Mouse (Mus musculus) cerebellum, adult 2 months (tissue): ENCODE measurements around the gene Maml3. TPM values are rescaled to one million over a fixed set of nuclear protein-coding genes. Genes with fewer than 3 reads are reported as not detected.

Source experiments
- DNase-seq, 2 experiments: peaks; one replicate each; pipeline ENCODE4 v3.0.0; 2021
- H3K27ac ChIP-seq: fragments of 200-500 bp; 2 replicates; pipeline ENCODE4 v1.5.1; 2012; ENCODE audit warnings: low read length, control low read depth, inconsistent platforms; ENCODE audit not compliant: insufficient read depth
- H3K27me3 ChIP-seq: fragments of 200-500 bp; 2 replicates; pipeline ENCODE4 v1.6.1; 2012; ENCODE audit warnings: inconsistent platforms, mild to moderate bottlenecking, low read length, moderate library complexity; ENCODE audit not compliant: control insufficient read depth, insufficient read depth
- H3K4me1 ChIP-seq: fragments of 200-500 bp; 2 replicates; pipeline ENCODE4 v1.6.1; 2011; ENCODE audit warnings: low read length; ENCODE audit not compliant: control insufficient read depth, insufficient read depth
- H3K4me3 ChIP-seq: fragments of 200-500 bp; replicated peaks from 2 replicates; pipeline ENCODE3; 2011; ENCODE audit warnings: mild to moderate bottlenecking, low read depth, low read length, control low read depth; ENCODE audit not compliant: insufficient read depth
- CTCF ChIP-seq: fragments of 200-500 bp; IDR thresholded peaks from 2 replicates; pipeline ENCODE4 v1.5.1; 2011; ENCODE audit warnings: low read depth, mild to moderate bottlenecking, control low read depth, low read length, moderate library complexity, borderline replicate concordance; ENCODE audit not compliant: insufficient read depth
- POLR2A ChIP-seq: fragments of 200-500 bp; IDR thresholded peaks from 2 replicates; pipeline ENCODE4 v1.6.1; 2011; ENCODE audit warnings: low read length, control low read depth, borderline replicate concordance; ENCODE audit not compliant: insufficient read depth
- WGBS: fragments of 180-500 bp; shearing (Covaris S2); methylation state at CpG from one replicate; pipeline ENCODE4 v1.1.7; 2018; 5-methylcytosine and 5-hydroxymethylcytosine counted together
- polyA plus RNA-seq: library from polyadenylated mRNA; depleted of rRNA; stranded (reverse); fragments of >200 nt; gene quantifications from 2 replicates; pipeline ENCODE4 v1.2.3, GENCODE M21; 2012

Maml3 gene
- polyA plus RNA-seq, 1 experiment = 6.5 TPM

DNA sequence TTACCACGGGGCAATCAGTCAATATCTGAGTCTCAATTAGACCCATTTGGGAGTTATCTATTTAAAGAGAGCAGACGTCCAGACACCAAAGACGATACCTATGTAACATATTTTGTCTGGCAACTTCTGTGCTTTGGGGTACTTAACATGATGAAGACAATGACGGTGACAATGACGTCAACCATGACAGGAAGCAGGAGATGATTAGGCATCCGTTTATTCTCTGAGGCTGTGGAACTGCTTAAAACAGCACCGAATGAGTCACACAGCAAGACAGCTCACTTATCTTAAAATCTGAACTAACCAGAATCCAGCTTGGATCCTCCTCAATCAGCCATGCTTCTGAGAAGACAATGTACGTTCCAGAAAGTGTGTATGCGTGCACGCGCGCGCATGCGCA, 56.8 kb downstream of the Maml3 start:
- WGBS = 76% methylated on average over 14 of the region's 14 CpGs
- no peak overlapping the region for H3K27ac ChIP-seq
- no peak for DNase-seq

DNA sequence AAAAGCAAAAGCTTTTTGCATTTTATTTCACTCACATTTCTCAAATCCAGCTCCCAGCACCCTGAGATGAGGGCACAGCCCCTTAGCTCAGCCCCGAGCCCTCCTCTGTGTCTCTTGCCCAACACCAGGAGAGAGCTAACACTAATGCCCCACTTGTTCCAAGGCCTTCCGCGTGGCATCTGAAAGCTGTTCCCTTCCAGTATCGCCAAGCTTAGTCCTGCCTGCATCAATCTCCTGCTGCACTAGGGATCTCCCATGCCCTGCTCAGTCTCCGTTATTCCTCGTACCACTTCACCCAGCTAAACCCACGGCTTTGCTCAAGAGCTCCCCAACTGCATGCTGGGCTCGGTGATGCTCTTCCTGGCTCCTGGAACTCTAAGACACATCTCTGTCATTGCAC, 57.3 kb downstream of the Maml3 start:
- WGBS = 52% methylated on average over 8 of the region's 8 CpGs
- peak in 1 of 2 experiments; percentile 56 for DNase-seq
- Histone ChIP-seq H3K27ac (peak overlapping the region; percentile 79), H3K4me1 (peaks cover 16% of the 10 kb centered on the region), H3K4me3 (no peak overlapping the region), H3K27me3 (no peaks in the 10 kb centered on the region)
- TF ChIP-seq CTCF = no peak

More for the DNA sequence above, 56.8 kb downstream of the Maml3 start:
- peaks cover 16% of the 10 kb centered on the region for H3K4me1 ChIP-seq
- no peaks in the 10 kb centered on the region for H3K27me3 ChIP-seq
- H3K4me3 ChIP-seq = no peak overlapping the region
- no peak for TF ChIP-seq CTCF
- TF ChIP-seq POLR2A = no peak

DNA sequence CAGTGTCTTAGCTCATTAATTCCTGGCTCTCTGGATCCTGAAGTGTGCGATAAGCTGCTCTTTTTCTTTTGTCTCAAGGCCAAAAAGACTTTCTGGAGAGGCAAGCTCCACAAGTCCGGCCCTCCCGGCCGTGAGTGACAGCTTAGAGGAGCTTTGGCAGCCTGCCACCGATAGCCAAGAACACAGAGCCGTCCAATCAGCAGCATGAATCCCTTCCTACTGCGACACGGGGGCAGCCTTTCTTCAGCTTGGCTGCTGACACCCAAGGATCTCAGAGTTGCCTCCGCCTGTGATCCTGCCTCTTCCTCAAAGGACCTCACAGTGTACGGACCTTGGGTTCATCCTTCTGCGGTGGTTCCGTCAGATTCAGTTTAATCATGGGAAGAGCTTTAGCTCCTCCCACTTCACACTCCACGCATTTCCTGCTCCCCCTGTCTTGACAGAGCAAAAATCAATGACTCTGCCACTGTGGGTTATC, 57.9 kb downstream of the Maml3 start:
- peak; percentile 61; the same call in 1 of the 2 replicates for TF ChIP-seq POLR2A
- TF ChIP-seq CTCF = no peak
- under 1% methylated on average over 13 of the region's 13 CpGs for WGBS

DNA sequence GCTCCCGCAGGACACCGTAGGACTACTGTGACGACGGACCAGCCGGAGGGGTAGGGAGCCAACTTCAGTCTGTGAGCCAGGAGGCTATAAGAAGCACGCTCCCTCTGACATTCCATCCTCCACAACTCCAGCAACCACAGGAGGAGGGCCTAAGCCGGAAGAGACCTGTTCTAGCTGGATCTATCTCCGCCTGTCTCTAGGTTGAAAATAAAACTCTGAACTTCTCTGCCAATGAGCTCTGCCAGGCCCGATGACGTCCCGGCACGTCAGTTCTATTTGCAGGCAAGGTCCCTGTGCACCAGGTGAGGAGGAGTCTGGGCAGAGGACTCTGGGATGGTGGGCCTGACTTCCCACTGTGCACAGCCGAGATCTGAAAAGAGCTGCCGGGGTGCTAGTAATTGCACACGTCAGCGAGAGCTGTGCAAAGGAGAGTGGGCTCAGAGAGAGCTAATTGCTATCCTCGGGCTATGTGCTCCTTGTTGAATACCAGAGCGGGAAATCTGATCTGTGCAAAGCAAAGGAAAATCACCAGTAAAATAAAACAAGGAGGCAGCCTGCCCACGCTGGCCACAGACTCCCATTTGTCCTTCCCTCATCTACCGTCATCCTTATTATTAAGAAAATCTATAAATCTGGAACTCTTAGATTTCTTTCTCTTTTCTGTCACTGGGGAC, 58.7 kb downstream of the Maml3 start:
- Histone ChIP-seq H3K27me3 (no peaks in the 10 kb centered on the region), H3K4me3 (peak overlapping the region; percentile 59), H3K27ac (peak overlapping the region; percentile 79), H3K4me1 (peaks cover 19% of the 10 kb centered on the region)
- TF ChIP-seq CTCF = no peak
- TF ChIP-seq POLR2A = peak; percentile 67; the same call in 1 of the 2 replicates
- WGBS = under 1% methylated on average over 20 of the region's 20 CpGs
- peak; percentile 90 to 94 for DNase-seq

More for the DNA sequence above, 57.9 kb downstream of the Maml3 start:
- peak; percentile 92 to 93 for DNase-seq
- Histone ChIP-seq H3K27me3 (no peaks in the 10 kb centered on the region), H3K4me1 (peaks cover 16% of the 10 kb centered on the region), H3K27ac (peak overlapping the region; percentile 79), H3K4me3 (peak overlapping the region; percentile 59)

DNA sequence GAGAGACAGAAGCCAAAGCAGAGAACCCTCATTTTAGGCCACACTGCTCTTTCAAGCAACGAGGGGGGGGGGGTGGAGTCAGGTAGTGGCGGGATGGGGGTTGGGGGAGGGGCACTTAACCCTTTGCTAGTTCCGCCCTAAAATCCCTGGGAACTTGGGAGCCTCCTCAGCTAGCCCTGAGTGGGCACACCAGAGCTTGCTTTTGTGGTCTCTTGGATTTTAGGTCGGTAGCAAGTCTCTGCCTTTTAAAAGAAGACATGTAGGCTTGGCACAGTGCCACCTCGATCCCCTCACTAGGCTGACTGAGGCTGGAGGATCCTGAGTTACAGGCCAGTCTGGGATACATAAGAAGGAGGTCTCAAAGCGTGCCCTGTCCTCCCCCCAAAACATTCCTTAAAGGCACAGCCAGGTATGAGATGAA, 59.6 kb downstream of the Maml3 start:
- peak; percentile 46 to 56 for DNase-seq
- no peak overlapping the region for H3K4me3 ChIP-seq
- H3K27me3 ChIP-seq = no peaks in the 10 kb centered on the region
- TF ChIP-seq CTCF (no peak), POLR2A (no peak)
- WGBS = 28% methylated on average over 6 of the region's 6 CpGs
- peaks cover 20% of the 10 kb centered on the region for H3K4me1 ChIP-seq
- H3K27ac ChIP-seq = peak overlapping the region; percentile 79; the same call in 1 of the 2 replicates

DNA sequence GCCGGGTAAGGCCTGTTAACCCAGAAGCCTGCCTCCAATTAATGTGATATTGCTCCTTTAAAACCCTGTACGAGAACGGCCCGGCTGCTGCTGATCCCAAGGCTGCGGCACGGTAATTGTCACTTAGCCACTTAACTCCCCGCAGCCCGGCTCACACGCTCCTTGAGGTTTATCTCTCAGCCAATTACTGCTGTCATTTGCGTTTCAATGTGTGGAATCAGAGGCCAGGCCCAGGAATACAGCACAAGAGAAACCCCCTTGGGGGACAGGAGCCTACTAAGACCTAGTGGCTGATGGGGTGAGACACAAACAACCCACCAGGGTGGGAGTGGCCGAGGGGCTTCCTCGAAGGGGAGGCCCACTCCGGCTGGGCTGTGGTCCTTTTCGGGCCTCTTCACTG, 60.2 kb downstream of the Maml3 start:
- no peaks in the 10 kb centered on the region for H3K27me3 ChIP-seq
- WGBS = 30% methylated on average over 14 of the region's 14 CpGs
- H3K4me1 ChIP-seq = peaks cover 21% of the 10 kb centered on the region
- H3K4me3 ChIP-seq = no peak overlapping the region
- peak overlapping the region; percentile 45 for H3K27ac ChIP-seq
- peak; percentile 44 to 55 for DNase-seq
- TF ChIP-seq CTCF = no peak
- no peak for TF ChIP-seq POLR2A

DNA sequence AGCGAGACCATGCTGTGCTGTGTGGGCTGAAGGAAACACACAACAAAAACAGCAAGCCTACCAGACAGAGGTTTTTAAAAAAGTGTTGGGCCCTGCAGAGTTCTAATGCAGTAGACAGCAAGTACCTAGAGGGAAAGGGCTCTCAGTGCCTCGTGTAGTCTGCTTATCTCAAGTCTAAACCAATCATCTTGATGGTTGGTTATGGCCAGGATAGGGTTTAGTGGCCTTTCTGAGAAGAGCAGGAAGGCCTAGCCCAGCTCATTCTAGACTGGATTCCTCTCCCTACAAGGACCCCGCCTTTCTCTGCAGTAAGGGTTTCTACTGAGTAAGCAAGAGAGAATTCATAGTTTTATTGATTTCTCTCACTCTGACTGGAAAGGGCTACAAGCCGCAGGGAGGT, 61.0 kb downstream of the Maml3 start:
- peaks cover 21% of the 10 kb centered on the region for H3K4me1 ChIP-seq
- DNase-seq = no peak
- no peak for TF ChIP-seq POLR2A
- TF ChIP-seq CTCF = no peak
- no peaks in the 10 kb centered on the region for H3K27me3 ChIP-seq
- no peak overlapping the region for H3K27ac ChIP-seq
- H3K4me3 ChIP-seq = no peak overlapping the region
- WGBS = 87% methylated on average over 4 of the region's 4 CpGs

DNA sequence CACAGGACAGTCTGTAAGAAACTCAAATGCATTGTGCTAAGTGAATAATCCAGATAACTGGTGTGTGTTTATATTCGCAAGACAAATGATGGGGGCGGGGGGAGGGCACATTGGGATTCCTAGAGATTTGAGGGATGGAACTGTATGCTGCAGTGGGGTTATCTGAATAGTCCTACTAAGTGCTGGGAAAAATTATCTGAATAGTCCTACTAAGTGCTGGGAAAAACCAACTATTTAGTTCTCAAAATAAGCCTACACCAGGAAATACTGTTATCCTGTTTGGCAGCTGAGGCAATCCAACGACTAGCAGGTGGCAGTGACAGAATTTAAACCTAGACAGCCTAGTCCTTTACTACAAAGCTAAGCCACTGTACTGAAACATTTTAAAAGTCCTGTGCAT, 62.2 kb downstream of the Maml3 start:
- 84% methylated on average over 3 of the region's 3 CpGs for WGBS
- no peak for DNase-seq

More for the DNA sequence above, 62.2 kb downstream of the Maml3 start:
- no peak overlapping the region for H3K27ac ChIP-seq
- H3K4me1 ChIP-seq = peaks cover 21% of the 10 kb centered on the region
- no peaks in the 10 kb centered on the region for H3K27me3 ChIP-seq
- no peak overlapping the region for H3K4me3 ChIP-seq
- no peak for TF ChIP-seq POLR2A
